Mouse (Mus musculus) stomach, embryonic 16.5 days (tissue): ENCODE data around the gene Gpr4. TPM values are rescaled to one million over a fixed set of nuclear protein-coding genes. Genes with fewer than 3 reads are reported as not detected.

Experiments used
- ATAC-seq: fragments of 200-750 bp; cut with Nextera tagmentation; 2 replicates; pipeline ENCODE4 v1.8.0; 2017; ENCODE audit warnings: moderate number of reproducible peaks, moderate TSS enrichment; ENCODE audit not compliant: insufficient read depth, low FRiP score
- H3K27ac ChIP-seq: fragments of 300-500 bp; sonication (generic); 2 replicates; pipeline ENCODE4 v1.5.1; 2014; ENCODE audit warnings: low read length
- H3K27me3 ChIP-seq: fragments of 300-500 bp; sonication (generic); 2 replicates; pipeline ENCODE4 v1.6.1; 2014; ENCODE audit warnings: low read length, control low read depth, mixed read lengths; ENCODE audit not compliant: control insufficient read depth, insufficient read depth
- H3K36me3 ChIP-seq: fragments of 300-500 bp; sonication (generic); 2 replicates; pipeline ENCODE4 v1.6.1; 2014; ENCODE audit warnings: low read length; ENCODE audit not compliant: control insufficient read depth, insufficient read depth
- H3K4me1 ChIP-seq: fragments of 300-500 bp; sonication (generic); 2 replicates; pipeline ENCODE4 v1.6.1; 2014; ENCODE audit warnings: low read length, control low read depth, mixed read lengths; ENCODE audit not compliant: control insufficient read depth, insufficient read depth
- H3K4me2 ChIP-seq: fragments of 300-500 bp; sonication (generic); 2 replicates; pipeline ENCODE4 v1.6.1; 2014; ENCODE audit warnings: low read depth, low read length, mixed read lengths
- H3K4me3 ChIP-seq: fragments of 300-500 bp; sonication (generic); replicated peaks from 2 replicates; pipeline ENCODE4 v1.5.1; 2014; ENCODE audit warnings: mild to moderate bottlenecking, low read length
- H3K9ac ChIP-seq: fragments of 300-500 bp; sonication (generic); 2 replicates; pipeline ENCODE4 v1.6.1; 2014; ENCODE audit warnings: low read length
- H3K9me3 ChIP-seq: fragments of 300-500 bp; sonication (generic); replicated peaks from 2 replicates; pipeline ENCODE4 v1.6.1; 2016; ENCODE audit warnings: low read length, control low read depth; ENCODE audit not compliant: control insufficient read depth
- WGBS: fragments of 180-500 bp; shearing (Covaris S2); extraction: QIAGEN DNeasy Blood & Tissue Kit; methylation state at CpG from one replicate; pipeline ENCODE4 v1.1.7; 2014; 5-methylcytosine and 5-hydroxymethylcytosine counted together
- polyA plus RNA-seq: library from polyadenylated mRNA; unstranded; fragments of >200 nt; fragmentation: Nextera tagmentation; extraction: Ambion mirVana; gene quantifications from 2 replicates; pipeline ENCODE4 v1.2.1, GENCODE M21; 2015

The Gpr4 gene
- polyA plus RNA-seq, 1 experiment from 2014 or later: 1.4 TPM

DNA sequence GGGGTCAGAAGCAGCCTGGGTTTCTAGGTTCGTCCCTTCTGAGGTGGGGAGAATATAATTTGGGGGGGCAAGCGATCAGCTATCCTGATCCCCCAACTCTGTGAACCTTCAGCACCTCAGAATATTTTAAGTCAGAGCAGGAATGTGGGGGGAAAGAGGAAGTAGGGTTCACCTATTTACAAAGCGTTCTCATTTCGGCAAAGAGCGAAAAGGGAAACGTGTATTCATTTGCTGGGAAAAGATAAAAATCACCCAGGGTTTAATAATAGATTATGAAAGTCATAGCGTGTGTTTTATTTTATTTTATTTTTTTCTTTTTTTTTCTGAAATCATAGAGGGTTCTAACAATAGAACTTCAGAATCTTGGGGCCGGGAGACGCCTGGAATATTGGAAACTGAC, 2.6 kb downstream of the Gpr4 start:
- no peak overlapping the region for H3K27ac ChIP-seq
- no peak overlapping the region for H3K4me3 ChIP-seq
- no peaks in the 10 kb centered on the region for H3K27me3 ChIP-seq
- no peak overlapping the region for H3K9ac ChIP-seq
- H3K4me1 ChIP-seq: peaks cover 11% of the 10 kb centered on the region; the same call in 1 of the 2 replicates
- H3K36me3 ChIP-seq: no peaks in the 10 kb centered on the region
- 57% methylated on average over 9 of the region's 9 CpGs for whole genome bisulfite sequencing
- H3K4me2 ChIP-seq: no peak overlapping the region
- no peak for ATAC-seq
- H3K9me3 ChIP-seq: no peaks in the 10 kb centered on the region; the same call in 1 of the 2 replicates

DNA sequence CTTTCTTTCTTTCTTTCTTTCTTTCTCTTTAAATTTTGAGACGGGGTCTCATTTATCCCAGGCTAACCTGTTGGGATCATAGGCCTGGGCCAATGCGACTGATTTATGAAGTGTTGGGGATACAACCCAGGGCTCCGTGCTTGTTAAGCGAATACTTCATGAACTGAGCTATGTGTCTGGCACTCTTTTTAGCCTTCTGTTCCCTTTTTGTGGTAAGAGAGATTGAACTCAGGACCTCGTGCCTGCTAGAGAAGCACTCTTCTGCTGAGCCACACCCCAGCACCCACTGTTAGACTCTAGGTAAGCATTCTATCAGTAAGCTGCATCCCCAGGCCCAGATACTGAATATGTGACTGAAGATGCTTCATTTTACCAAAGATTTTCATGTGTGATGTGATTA, 5.2 kb downstream of the Gpr4 start:
- Histone ChIP-seq H3K4me1 (peaks cover 5% of the 10 kb centered on the region; the same call in 1 of the 2 replicates), H3K36me3 (no peaks in the 10 kb centered on the region), H3K4me3 (no peak overlapping the region), H3K9ac (no peak overlapping the region), H3K27me3 (no peaks in the 10 kb centered on the region), H3K4me2 (no peak overlapping the region), H3K9me3 (no peaks in the 10 kb centered on the region), H3K27ac (no peak overlapping the region)
- ATAC-seq: no peak
- 44% methylated on average over 5 of the region's 5 CpGs for WGBS

DNA sequence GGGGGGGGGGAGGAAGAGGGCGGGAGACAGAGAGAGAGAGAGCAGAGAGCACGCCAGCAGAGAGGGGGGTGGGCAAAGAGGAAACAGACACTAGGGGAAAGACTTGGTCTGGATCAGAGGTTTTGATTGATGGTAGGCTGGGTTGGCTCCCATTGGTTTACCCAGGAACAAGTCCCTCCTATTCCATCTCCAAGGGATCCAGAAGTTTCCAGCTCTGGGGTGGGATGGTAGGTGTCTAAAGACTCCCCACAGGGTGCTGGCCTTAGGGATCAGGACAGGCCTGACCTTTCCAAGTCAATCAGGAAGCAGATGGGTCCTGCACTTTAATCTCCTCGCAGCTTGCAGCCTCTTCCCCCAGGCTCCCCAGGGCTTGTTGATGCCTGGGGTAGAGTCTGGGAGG, 5.6 kb downstream of the Gpr4 start:
- H3K4me1 ChIP-seq: peaks cover 4% of the 10 kb centered on the region; the same call in 1 of the 2 replicates
- 20% methylated on average over 2 of the region's 3 CpGs for WGBS
- H3K9me3 ChIP-seq: no peaks in the 10 kb centered on the region
- no peaks in the 10 kb centered on the region for H3K27me3 ChIP-seq
- H3K9ac ChIP-seq: no peak overlapping the region
- no peaks in the 10 kb centered on the region for H3K36me3 ChIP-seq
- H3K4me3 ChIP-seq: no peak overlapping the region
- H3K4me2 ChIP-seq: no peak overlapping the region
- H3K27ac ChIP-seq: no peak overlapping the region
- ATAC-seq: peak; percentile 18; the same call in 1 of the 2 replicates

DNA sequence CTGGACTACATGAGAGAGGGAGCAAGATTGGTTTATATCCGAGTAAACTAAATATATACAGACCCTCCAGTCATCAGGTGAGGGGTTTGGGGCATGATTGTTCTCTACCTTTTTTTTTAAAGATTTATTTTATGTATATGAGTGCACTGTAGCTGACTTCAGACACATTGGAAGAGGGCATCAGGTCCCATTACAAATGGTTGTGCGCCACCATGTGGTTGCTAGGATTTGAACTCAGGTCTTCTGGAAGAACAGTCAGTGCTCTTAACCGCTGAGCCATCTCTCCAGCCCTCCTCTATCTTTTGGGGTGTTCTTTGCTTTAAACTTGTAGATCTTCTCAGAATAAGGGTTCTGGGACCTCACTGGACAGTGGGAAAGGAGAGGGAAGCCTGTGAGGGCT, 7.7 kb downstream of the Gpr4 start:
- no peak for ATAC-seq
- Histone ChIP-seq H3K9me3 (no peaks in the 10 kb centered on the region), H3K36me3 (no peaks in the 10 kb centered on the region), H3K4me2 (no peak overlapping the region), H3K4me1 (peaks cover 4% of the 10 kb centered on the region; the same call in 1 of the 2 replicates), H3K27ac (no peak overlapping the region), H3K27me3 (no peaks in the 10 kb centered on the region), H3K9ac (no peak overlapping the region), H3K4me3 (no peak overlapping the region)
- WGBS: 70% methylated on average over 3 of the region's 3 CpGs

DNA sequence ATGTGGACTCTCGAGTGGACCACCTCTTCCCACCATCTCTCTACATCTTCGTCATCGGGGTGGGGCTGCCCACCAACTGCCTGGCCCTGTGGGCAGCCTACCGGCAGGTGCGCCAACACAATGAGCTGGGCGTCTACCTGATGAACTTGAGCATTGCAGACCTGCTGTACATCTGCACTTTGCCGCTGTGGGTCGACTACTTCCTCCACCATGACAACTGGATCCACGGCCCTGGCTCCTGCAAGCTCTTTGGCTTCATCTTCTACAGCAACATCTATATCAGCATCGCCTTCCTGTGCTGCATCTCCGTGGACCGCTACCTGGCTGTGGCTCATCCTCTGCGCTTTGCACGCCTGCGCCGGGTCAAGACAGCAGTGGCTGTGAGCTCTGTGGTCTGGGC, 9.9 kb downstream of the Gpr4 start:
- no peaks in the 10 kb centered on the region for H3K9me3 ChIP-seq
- H3K4me1 ChIP-seq: peaks cover 10% of the 10 kb centered on the region
- WGBS: 95% methylated on average over 16 of the region's 16 CpGs
- H3K4me2 ChIP-seq: no peak overlapping the region
- ATAC-seq: no peak
- H3K4me3 ChIP-seq: no peak overlapping the region
- H3K27me3 ChIP-seq: no peaks in the 10 kb centered on the region
- H3K27ac ChIP-seq: no peak overlapping the region
- H3K36me3 ChIP-seq: no peaks in the 10 kb centered on the region
- H3K9ac ChIP-seq: no peak overlapping the region

DNA sequence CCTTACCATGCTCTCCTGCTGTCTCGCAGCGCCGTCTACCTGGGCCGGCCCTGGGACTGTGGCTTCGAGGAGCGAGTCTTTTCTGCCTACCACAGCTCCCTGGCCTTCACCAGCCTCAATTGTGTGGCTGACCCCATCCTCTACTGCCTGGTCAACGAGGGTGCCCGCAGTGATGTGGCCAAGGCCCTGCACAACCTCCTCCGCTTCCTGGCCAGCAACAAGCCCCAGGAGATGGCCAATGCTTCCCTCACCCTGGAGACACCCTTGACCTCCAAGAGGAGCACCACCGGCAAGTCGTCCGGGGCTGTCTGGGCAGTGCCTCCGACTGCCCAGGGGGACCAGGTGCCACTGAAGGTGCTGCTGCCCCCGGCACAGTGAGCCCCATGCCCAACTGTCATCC, 10.5 kb downstream of the Gpr4 start:
- H3K36me3 ChIP-seq: no peaks in the 10 kb centered on the region
- no peaks in the 10 kb centered on the region for H3K9me3 ChIP-seq
- H3K4me2 ChIP-seq: no peak overlapping the region
- H3K27me3 ChIP-seq: no peaks in the 10 kb centered on the region
- no peak overlapping the region for H3K9ac ChIP-seq
- no peak for ATAC-seq
- H3K4me1 ChIP-seq: peaks cover 11% of the 10 kb centered on the region
- no peak overlapping the region for H3K4me3 ChIP-seq
- 87% methylated on average over 14 of the region's 14 CpGs for WGBS
- H3K27ac ChIP-seq: no peak overlapping the region

DNA sequence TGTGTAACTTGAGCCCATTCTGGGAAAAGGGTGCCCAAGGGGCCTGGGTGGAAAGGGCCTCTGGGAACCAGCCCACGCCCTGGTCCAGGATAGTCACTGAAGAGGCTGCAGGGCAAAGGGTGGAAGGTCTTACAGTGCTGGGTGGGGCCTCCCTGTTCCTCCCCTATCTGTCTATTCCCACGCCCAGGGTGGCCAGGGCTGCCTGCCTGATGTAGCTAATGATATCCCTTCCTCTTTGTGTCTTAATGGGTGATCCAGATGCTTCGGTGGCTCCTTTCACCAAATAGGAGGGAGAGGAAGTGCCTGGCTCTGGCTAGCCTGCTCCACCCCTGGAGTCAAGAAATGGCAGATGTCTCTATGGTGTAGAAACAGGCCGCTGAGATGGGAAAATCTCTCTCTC, 12.6 kb downstream of the Gpr4 start:
- WGBS: 77% methylated on average over 4 of the region's 4 CpGs
- no peak overlapping the region for H3K4me3 ChIP-seq
- ATAC-seq: no peak

DNA sequence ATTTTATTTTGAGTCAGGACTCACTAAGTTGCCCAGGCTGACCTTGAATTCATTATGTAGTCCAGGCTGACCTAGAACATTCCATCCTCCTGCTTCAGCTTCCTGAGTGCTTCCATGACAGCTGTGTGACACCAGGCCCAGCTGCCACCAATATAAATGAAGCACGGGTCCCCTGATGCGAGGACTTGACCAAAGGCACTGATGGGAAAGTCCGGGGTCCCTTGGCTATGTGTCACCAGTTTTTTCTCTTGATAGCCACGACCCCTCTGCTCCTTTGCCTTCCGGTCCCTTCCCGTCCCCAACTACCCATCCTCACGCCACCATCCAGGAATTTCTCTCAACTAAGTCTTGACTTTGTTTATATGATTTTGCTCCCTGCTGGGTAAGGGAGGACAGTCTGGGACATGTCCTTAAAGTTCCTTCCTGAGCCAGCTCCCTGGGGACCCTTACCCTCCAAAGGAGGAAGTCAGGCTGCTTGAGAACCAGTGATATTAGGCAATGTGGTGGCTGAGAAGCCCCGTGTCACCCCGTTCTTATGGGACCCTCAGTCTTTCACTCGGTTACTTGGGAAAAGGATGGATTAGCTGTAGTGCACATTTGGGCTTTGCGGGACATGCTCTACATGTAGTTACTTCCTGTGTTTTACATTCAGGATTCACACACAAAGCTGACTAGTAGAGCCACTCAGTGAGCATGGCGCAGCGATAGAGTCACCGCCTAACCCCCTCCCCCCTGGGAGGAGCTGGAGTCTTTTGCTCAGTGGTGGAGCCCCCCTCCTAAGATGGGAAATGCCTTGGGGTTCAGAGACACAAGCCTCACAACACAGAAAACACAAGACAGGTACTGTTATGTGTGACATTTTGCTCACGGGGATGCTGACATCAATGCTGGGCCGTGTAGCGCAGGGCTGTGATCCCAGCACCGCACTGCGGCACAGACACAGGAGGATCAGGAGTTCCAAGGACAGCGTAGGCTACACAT, 14.8 kb downstream of the Gpr4 start:
- H3K9ac ChIP-seq: peak overlapping the region; percentile 79
- ATAC-seq: peak; percentile 10
- peaks cover 12% of the 10 kb centered on the region for H3K4me1 ChIP-seq
- H3K4me3 ChIP-seq: peak overlapping the region; percentile 73
- H3K27me3 ChIP-seq: no peaks in the 10 kb centered on the region
- peak overlapping the region; percentile 74 for H3K4me2 ChIP-seq
- H3K27ac ChIP-seq: peak overlapping the region; percentile 97
- H3K36me3 ChIP-seq: no peaks in the 10 kb centered on the region
- no peaks in the 10 kb centered on the region for H3K9me3 ChIP-seq
- 17% methylated on average over 20 of the region's 20 CpGs for WGBS

More for the DNA sequence above, 12.6 kb downstream of the Gpr4 start:
- Histone ChIP-seq H3K4me2 (no peak overlapping the region), H3K4me1 (peaks cover 12% of the 10 kb centered on the region), H3K27me3 (no peaks in the 10 kb centered on the region), H3K9ac (no peak overlapping the region), H3K36me3 (no peaks in the 10 kb centered on the region), H3K9me3 (no peaks in the 10 kb centered on the region), H3K27ac (no peak overlapping the region)
